Mouse (Mus musculus): ENCODE results near the gene Ccrl2. TPM values are rescaled to one million over a fixed set of nuclear protein-coding genes. Genes with fewer than 3 reads are reported as not detected.

Ccrl2 gene
- polyA plus RNA-seq, 1 experiment from 2014 or later, result 1.5 TPM

DNA sequence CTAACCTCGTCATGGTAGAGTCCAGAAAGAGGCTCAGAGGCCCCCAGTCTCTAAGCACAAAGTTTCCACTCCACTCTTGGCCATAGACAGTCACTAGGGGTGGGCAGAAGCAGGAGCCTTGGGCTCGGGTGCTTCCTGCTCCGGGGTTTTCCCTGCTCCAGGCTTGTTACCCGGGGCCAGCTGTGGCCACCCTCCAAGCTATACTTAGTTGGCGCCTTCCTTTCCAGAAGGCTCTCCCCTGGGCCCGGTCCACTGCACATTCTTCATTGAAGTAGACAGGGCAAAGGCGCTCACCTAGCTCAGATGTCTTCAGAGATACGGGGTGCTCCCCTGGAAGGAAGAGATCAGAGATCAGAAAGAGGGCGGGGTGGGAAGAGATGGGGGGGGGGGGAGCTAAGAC, 45.8 kb downstream of the Ccrl2 start:
- Histone ChIP-seq H3K9me3 (ENCODE audit: control insufficient read depth, low read length) (no peaks in the 10 kb centered on the region), H3K9ac (replicated peaks; ENCODE audit: low read depth, low read length) (no peak overlapping the region), H3K36me3 (ENCODE audit: control insufficient read depth, insufficient read depth) (no peaks in the 10 kb centered on the region), H3K4me3 (replicated peaks; ENCODE audit: low read length) (no peak overlapping the region), H3K27me3 (replicated peaks; ENCODE audit: control insufficient read depth, insufficient read depth, low read length) (no peaks in the 10 kb centered on the region), H3K4me1 (replicated peaks; ENCODE audit: control insufficient read depth, insufficient read depth, low read length) (no peaks in the 10 kb centered on the region), H3K27ac (ENCODE audit: low read length) (no peak overlapping the region), H3K4me2 (ENCODE audit: low read length) (no peak overlapping the region)
- no peak for ATAC-seq
- WGBS, result 86% methylated on average over 9 of the region's 9 CpGs

DNA sequence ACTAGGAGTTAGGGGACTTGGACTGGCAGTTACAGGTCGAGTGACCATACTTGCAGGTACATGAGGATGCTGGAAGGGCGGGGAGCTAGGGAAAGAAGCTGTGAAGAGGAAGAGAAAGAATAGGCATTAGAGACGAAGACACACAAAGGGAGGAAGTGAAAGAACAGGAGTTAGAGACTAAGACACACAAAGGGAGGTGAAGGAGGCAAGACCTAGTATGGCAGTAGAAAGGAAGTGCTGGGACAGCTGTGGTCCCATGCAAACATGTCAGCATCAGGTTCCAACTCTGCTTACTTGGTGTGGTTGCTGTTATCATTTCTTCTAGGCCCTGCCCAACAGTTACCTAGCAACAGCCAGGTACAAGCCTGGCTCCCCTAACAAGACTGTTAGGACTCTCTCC, 47.6 kb downstream of the Ccrl2 start:
- WGBS, result 65% methylated on average over 3 of the region's 3 CpGs
- no peaks in the 10 kb centered on the region for H3K9me3 ChIP-seq (ENCODE audit: control insufficient read depth, low read length)
- no peak overlapping the region for H3K4me3 ChIP-seq (replicated peaks; ENCODE audit: low read length)
- no peak overlapping the region for H3K27ac ChIP-seq (ENCODE audit: low read length)
- H3K36me3 ChIP-seq (ENCODE audit: control insufficient read depth, insufficient read depth), result no peaks in the 10 kb centered on the region
- no peak for ATAC-seq
- no peak overlapping the region for H3K9ac ChIP-seq (replicated peaks; ENCODE audit: low read depth, low read length)
- no peaks in the 10 kb centered on the region for H3K4me1 ChIP-seq (replicated peaks; ENCODE audit: control insufficient read depth, insufficient read depth, low read length)
- no peak overlapping the region for H3K4me2 ChIP-seq (ENCODE audit: low read length)
- H3K27me3 ChIP-seq (replicated peaks; ENCODE audit: control insufficient read depth, insufficient read depth, low read length), result no peaks in the 10 kb centered on the region

GRCm38 (mm10) chr9:111006544-111006943, 50.8 kb downstream of the Ccrl2 start:
- Histone ChIP-seq H3K4me2 (ENCODE audit: low read length) (no peak overlapping the region), H3K9me3 (ENCODE audit: control insufficient read depth, low read length) (no peaks in the 10 kb centered on the region), H3K36me3 (ENCODE audit: control insufficient read depth, insufficient read depth) (no peaks in the 10 kb centered on the region), H3K27me3 (replicated peaks; ENCODE audit: control insufficient read depth, insufficient read depth, low read length) (no peaks in the 10 kb centered on the region), H3K9ac (replicated peaks; ENCODE audit: low read depth, low read length) (no peak overlapping the region), H3K4me1 (replicated peaks; ENCODE audit: control insufficient read depth, insufficient read depth, low read length) (no peaks in the 10 kb centered on the region), H3K4me3 (replicated peaks; ENCODE audit: low read length) (no peak overlapping the region), H3K27ac (ENCODE audit: low read length) (no peak overlapping the region)
- 97% methylated on average over 2 of the region's 2 CpGs for WGBS
- no peak for ATAC-seq

Other genes starting within 250 kb of the Ccrl2 start
- not detected in 2 replicates for gene Prss44, start 243.5 kb downstream of the Ccrl2 start, polyA plus RNA-seq (2015; fragmentation: Nextera tagmentation; extraction: Ambion mirVana)
- gene Prss43, start 230.8 kb downstream of the Ccrl2 start, polyA plus RNA-seq (2015; fragmentation: Nextera tagmentation; extraction: Ambion mirVana), result not detected in 2 replicates
- not detected in 2 replicates for gene Prss45, start 222.9 kb downstream of the Ccrl2 start, polyA plus RNA-seq (2015; fragmentation: Nextera tagmentation; extraction: Ambion mirVana)
- gene Prss46, start 213.0 kb downstream of the Ccrl2 start, polyA plus RNA-seq (2015; fragmentation: Nextera tagmentation; extraction: Ambion mirVana), result not detected in 2 replicates
- gene Prss50, start 199.6 kb downstream of the Ccrl2 start, polyA plus RNA-seq (2015; fragmentation: Nextera tagmentation; extraction: Ambion mirVana), result 0.14 TPM in 1 of 2 replicates, not detected in the other
- gene Als2cl, start 177.6 kb downstream of the Ccrl2 start, polyA plus RNA-seq (2015; fragmentation: Nextera tagmentation; extraction: Ambion mirVana), result 0.65 and 1.1 TPM in 2 replicates
- gene Tmie, start 177.4 kb downstream of the Ccrl2 start, polyA plus RNA-seq (2015; fragmentation: Nextera tagmentation; extraction: Ambion mirVana), result 0.86 and 1.8 TPM in 2 replicates
- gene Fam240a, start 140.7 kb downstream of the Ccrl2 start, polyA plus RNA-seq (2015; fragmentation: Nextera tagmentation; extraction: Ambion mirVana), result not detected in 2 replicates
- gene Tdgf1, start 111.4 kb downstream of the Ccrl2 start, polyA plus RNA-seq (2015; fragmentation: Nextera tagmentation; extraction: Ambion mirVana), result not detected in 2 replicates
- gene Lrrc2, start 106.0 kb downstream of the Ccrl2 start, polyA plus RNA-seq (2015; fragmentation: Nextera tagmentation; extraction: Ambion mirVana), result 0.29 and 0.57 TPM in 2 replicates
- gene Rtp3, start 66.9 kb downstream of the Ccrl2 start, polyA plus RNA-seq (2015; fragmentation: Nextera tagmentation; extraction: Ambion mirVana), result not detected in 2 replicates
- gene Ltf, start 38.2 kb downstream of the Ccrl2 start, polyA plus RNA-seq (2015; fragmentation: Nextera tagmentation; extraction: Ambion mirVana), result 0.70 and 1.4 TPM in 2 replicates
- gene Lrrfip2, start 60.1 kb upstream of the Ccrl2 start, polyA plus RNA-seq (2015; fragmentation: Nextera tagmentation; extraction: Ambion mirVana), result 41.1 and 43.2 TPM in 2 replicates
- 30.0 and 32.2 TPM in 2 replicates for gene Mlh1, start 214.3 kb upstream of the Ccrl2 start, polyA plus RNA-seq (2015; fragmentation: Nextera tagmentation; extraction: Ambion mirVana)
- gene Epm2aip1, start 214.4 kb upstream of the Ccrl2 start, polyA plus RNA-seq (2015; fragmentation: Nextera tagmentation; extraction: Ambion mirVana), result 60.2 and 61.5 TPM in 2 replicates

All from forebrain, embryonic 16.5 days (tissue).